Mouse (Mus musculus) cerebellum, adult (tissue): Measurements from ENCODE around the gene Hist1h4d.
"Not testable (repeated sequence)": the region's sequence is repeated elsewhere in the genome, so short reads cannot be mapped to it uniquely, and the experiment has no call there.

ENCODE experiments used
- ATAC-seq: cut with Nextera tagmentation; 2 replicates; pipeline ENCODE4 v1.9.2; 2017; ENCODE audit warnings: mild to moderate bottlenecking, moderate library complexity, mixed read lengths; ENCODE audit not compliant: insufficient number of reproducible peaks, low FRiP score, low TSS enrichment

The Hist1h4d gene

GRCm38 (mm10) chr13:23581408-23582218 is at the start of gene Hist1h4d:
Gene Hist1h4d, plus strand, starts transcription at chr13:23581598.
- peak; percentile 89 for ATAC-seq

GRCm38 (mm10) chr13:23532262-23533075 is 48.9 kb upstream of the Hist1h4d start:
- no peak for ATAC-seq

GRCm38 (mm10) chr13:23533560-23534367 is 47.6 kb upstream of the Hist1h4d start, which contains the start of gene Hist1h2af:
Gene Hist1h2af, plus strand, starts transcription at chr13:23533906.
- peak; percentile 73 for ATAC-seq

- no peak for ATAC-seq
Observed at GRCm38 (mm10) chr13:23534368-23535131, 46.8 kb upstream of the Hist1h4d start.

GRCm38 (mm10) chr13:23535137-23536075 is 46.0 kb upstream of the Hist1h4d start, which contains the start of gene Hist1h3g:
Gene Hist1h3g, plus strand, starts transcription at chr13:23535422.
- ATAC-seq, result peak; percentile 87

- no peak for ATAC-seq
Observed at GRCm38 (mm10) chr13:23536076-23536822, 45.1 kb upstream of the Hist1h4d start.

GRCm38 (mm10) chr13:23537006-23537710 is 44.2 kb upstream of the Hist1h4d start:
- ATAC-seq, result no peak

- ATAC-seq, result no peak
Observed at GRCm38 (mm10) chr13:23538249-23538648, 43.1 kb upstream of the Hist1h4d start.

- not testable (repeated sequence) for ATAC-seq
Observed at GRCm38 (mm10) chr13:23539821-23540220, 41.6 kb upstream of the Hist1h4d start.

- no peak for ATAC-seq
Observed at GRCm38 (mm10) chr13:23541497-23541896, 39.9 kb upstream of the Hist1h4d start.

- ATAC-seq, result not testable (repeated sequence)
Observed at GRCm38 (mm10) chr13:23542225-23542980, 39.0 kb upstream of the Hist1h4d start.

- ATAC-seq, result peak; percentile 93
Observed at GRCm38 (mm10) chr13:23542999-23543607, 38.3 kb upstream of the Hist1h4d start, which contains the start of gene Hist1h2bh. Gene Hist1h2bh, minus strand, starts transcription at chr13:23543392.

GRCm38 (mm10) chr13:23543965-23544786 is 37.2 kb upstream of the Hist1h4d start, which contains the start of gene Hist1h3f:
Gene Hist1h3f, plus strand, starts transcription at chr13:23544052.
- peak; percentile 99 for ATAC-seq

GRCm38 (mm10) chr13:23544787-23545120 is 36.6 kb upstream of the Hist1h4d start:
- ATAC-seq, result 0 out of 2 replicates have a peak, but pooled peaks have one; percentile 40

GRCm38 (mm10) chr13:23546694-23547093 is 34.7 kb upstream of the Hist1h4d start:
- ATAC-seq, result no peak
